Mouse (Mus musculus): Measurements from ENCODE around the gene Fbxo4.

GRCm38 (mm10) chr15:4028960-4029359 lies 49.6 kb upstream of the Fbxo4 start:
- TF ChIP-seq CTCF (IDR thresholded peaks at IDR 0.05; ENCODE audit: borderline replicate concordance, control insufficient read depth, extremely low read depth, insufficient read depth, low read length, poor library complexity), result no peak
- no peak for TF ChIP-seq POLR2A (IDR thresholded peaks at IDR 0.05; ENCODE audit: control insufficient read depth, extremely low read depth, insufficient read depth, low read length, poor library complexity)
